Mouse (Mus musculus) mature B cell (primary cell): ENCODE data around the gene Akr1c21.
"Not testable (repeated sequence)": the region's sequence is repeated elsewhere in the genome, so short reads cannot be mapped to it uniquely, and the experiment has no call there.

Experiments used
- in situ Hi-C: fragments of 300-500 bp; cut with MboI; formaldehyde crosslinking; loops from 2 replicates; pipeline ENCODE4 v1.14.3; 2019

The Akr1c21 gene

GRCm38 (mm10) chr13:4573871-4574270 is at the start of gene Akr1c21:
Gene Akr1c21 (plus strand): TSS chr13:4574075.
- in situ Hi-C loops: no loop called here

DNA sequence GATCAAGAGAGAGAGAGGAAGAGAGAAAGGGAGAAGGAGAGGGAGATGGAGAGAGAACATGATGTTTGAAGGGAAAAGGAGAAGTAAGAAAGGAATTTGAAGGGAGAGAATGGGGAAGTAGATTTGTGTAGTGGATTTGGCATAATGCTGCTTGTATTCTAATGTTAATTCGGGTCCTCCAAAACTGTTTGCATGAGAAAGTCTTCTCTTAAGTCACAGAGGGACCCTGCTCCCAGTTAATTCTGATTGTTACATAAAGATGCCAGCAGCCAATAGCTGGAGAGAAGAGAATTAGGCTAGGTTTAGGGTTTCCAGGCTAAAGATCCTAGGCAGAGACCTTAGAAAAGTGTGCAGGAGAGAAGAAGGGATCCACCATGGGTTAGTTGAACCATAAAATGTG is 14.7 kb upstream of the Akr1c21 start:
- in situ Hi-C loops: no loop called here

DNA sequence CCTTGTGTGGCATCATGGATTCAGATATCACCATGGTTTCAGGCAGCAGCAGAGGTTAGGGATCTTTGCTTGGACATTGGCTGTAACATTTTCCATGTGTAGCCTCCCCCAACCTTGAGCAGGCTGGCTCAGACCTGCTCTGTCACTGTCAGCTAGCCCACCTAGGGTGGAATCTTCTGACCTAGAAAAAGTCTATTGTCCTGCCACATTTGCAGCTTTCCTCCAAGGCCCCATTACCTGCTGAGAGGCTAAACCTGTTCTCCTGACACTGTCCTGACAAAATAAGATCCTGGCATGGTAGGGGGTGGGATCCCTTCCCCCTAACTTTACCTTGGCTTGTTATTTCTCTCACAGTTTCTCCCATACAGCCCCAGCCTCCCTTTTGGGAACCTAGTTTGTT is 13.4 kb upstream of the Akr1c21 start:
- in situ Hi-C loops: no loop called here

DNA sequence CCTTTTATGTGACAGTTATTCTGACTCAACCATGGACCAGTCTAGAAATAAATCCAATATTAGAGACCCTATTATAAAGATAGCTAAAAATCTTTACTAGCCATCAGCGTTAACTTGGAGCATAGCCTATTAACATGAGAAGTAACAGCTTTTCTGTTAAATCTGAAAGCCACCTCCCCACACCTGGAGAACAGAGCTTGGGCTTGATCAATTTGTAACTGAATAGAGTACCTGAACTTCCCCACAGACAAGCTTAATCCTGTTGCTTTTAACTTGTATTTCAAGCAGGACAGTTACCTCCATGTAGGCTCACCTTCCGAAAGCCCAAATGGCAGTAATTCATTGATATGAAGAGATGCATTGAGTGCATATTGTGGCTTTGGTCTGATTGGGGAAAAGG is 7.9 kb upstream of the Akr1c21 start:
- in situ Hi-C loops: no loop called here

- in situ Hi-C loops: no loop called here
These were observed 3.0 kb downstream of the Akr1c21 start for GRCm38 (mm10) chr13:4576921-4577320.

GRCm38 (mm10) chr13:4603431-4603830 is 29.6 kb downstream of the Akr1c21 start:
- in situ Hi-C loops: not testable (repeated sequence)

GRCm38 (mm10) chr13:4606821-4607220 is 32.9 kb downstream of the Akr1c21 start:
- in situ Hi-C loops: no loop called here

DNA sequence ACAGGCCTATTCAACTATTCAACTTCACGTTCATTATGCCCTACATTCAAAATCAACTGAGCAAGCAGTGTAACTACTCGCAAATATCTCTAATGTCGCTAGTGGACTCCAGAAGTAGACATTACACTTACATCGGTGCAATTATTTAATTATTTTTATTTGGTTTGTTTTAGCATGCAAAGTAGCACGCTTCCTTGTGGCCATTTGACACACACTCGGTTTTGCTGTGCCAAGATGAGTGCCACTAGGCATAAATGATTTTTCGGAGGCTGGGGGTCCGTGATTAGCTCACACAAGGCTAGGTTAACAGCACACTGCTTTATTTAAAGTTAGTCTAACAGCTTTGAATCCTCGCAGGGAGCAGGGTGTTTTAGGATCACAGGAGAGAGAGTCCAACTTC is 34.7 kb downstream of the Akr1c21 start:
- in situ Hi-C loops: no loop called here

DNA sequence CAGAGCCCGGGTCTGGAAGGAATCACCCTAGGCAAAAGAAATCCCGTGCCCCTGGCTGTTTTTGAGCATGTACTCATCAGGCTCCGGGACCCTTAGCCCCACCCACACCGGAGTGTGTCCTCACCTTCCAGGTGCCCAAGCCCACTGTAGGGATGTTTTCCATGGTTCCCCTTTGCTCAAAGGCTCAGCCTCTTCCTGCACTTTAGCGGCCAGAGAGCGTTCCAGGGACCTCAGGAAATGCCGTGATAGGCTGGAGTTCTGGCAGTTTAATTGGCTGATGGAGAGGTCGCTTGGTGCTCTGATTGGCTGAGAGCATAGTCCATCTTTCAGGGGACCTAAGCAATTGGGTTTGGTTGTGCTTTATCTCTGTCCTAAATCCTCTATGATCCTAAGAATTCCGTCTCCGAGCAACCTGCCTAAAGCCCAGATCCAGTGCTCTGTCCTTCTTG is 35.1 kb downstream of the Akr1c21 start, which contains the start of gene Akr1e1:
Gene Akr1e1 (minus strand): TSS at position 214 of the 449 bp plus-strand sequence.
- in situ Hi-C loops: no loop called here

- in situ Hi-C loops: no loop called here
These were observed 37.0 kb downstream of the Akr1c21 start for GRCm38 (mm10) chr13:4610902-4611301.
